In genomic region chr7:115824621-115825256, GRCm38 (mm10) we compare ENCODE assay signal across 9 mouse cellular contexts.
DNase-seq lines count a peak whose midpoint lies in the region; ATAC-seq and TF ChIP-seq lines count a peak whose summit lies in the region.
"Had no signal": no experiment of that assay in that cellular context is flagged by ENCODE, and none has a peak within 500 bp of the region (broad histone marks: within the 10 kb centered on the region; RNA-seq: fewer than 3 reads in every experiment).

No protein-coding gene starts in this region.

- DNase-seq in kidney, adult 11 months = no peak
- no peak for DNase-seq in embryonic facial prominence, embryonic 10.5 days (ENCODE audit: low spot score)
- peak; percentile 18 for DNase-seq in hindbrain, embryonic 10.5 days (ENCODE audit: low spot score)
- DNase-seq in yolk sac, embryonic 10.5 days (ENCODE audit: low spot score) = no peak
- no peak for DNase-seq in thymus, adult 2 months
- no peak for DNase-seq in gastrocnemius, postnatal 25 days

- H3K36me3 ChIP-seq in kidney, embryonic 15.5 days = no peaks in the 10 kb centered on the region
- H3K36me3 ChIP-seq in embryonic facial prominence, embryonic 10.5 days (replicated peaks) = no peaks in the 10 kb centered on the region
- no peaks in the 10 kb centered on the region for H3K36me3 ChIP-seq in hindbrain, embryonic 10.5 days
- no peaks in the 10 kb centered on the region for H3K36me3 ChIP-seq in midbrain, embryonic 13.5 days
- no peaks in the 10 kb centered on the region for H3K36me3 ChIP-seq in thymus, adult 2 months (ENCODE audit: control insufficient read depth, insufficient read depth, low read length)

- H3K27me3 ChIP-seq in kidney, embryonic 15.5 days = peaks cover 21% of the 10 kb centered on the region; the same call in 1 of the 2 replicates
- peaks cover 15% of the 10 kb centered on the region for H3K27me3 ChIP-seq in embryonic facial prominence, embryonic 10.5 days (replicated peaks; ENCODE audit: low read depth, poor library complexity, severe bottlenecking)
- H3K27me3 ChIP-seq in hindbrain, embryonic 10.5 days (ENCODE audit: insufficient read depth, poor library complexity, severe bottlenecking) = 0 out of 2 replicates have a peak, but pooled peaks cover 6% of the 10 kb centered on the region
- peaks cover 4% of the 10 kb centered on the region; the same call in 1 of the 2 replicates for H3K27me3 ChIP-seq in midbrain, embryonic 13.5 days
- no peaks in the 10 kb centered on the region for H3K27me3 ChIP-seq in thymus, adult 2 months (ENCODE audit: control insufficient read depth, insufficient read depth, low read length)
- H3K27me3 ChIP-seq: liver, embryonic 15.5 days had no signal

- no peak for ATAC-seq in kidney, embryonic 15.5 days (replicated peaks; ENCODE audit: low FRiP score)
- ATAC-seq in midbrain, embryonic 13.5 days = no peak

- TF ChIP-seq CTCF in thymus, adult 2 months (IDR thresholded peaks at IDR 0.05; ENCODE audit: borderline replicate concordance, control insufficient read depth, extremely low read depth, insufficient read depth, low read length, poor library complexity) = no peak

- 0 out of 2 replicates have a peak overlapping the region, but pooled peaks have one; percentile 32 for H3K27ac ChIP-seq in kidney, embryonic 15.5 days
- 0 out of 2 replicates have a peak overlapping the region, but pooled peaks have one; percentile 1 for H3K27ac ChIP-seq in embryonic facial prominence, embryonic 10.5 days (replicated peaks)
- H3K27ac ChIP-seq in hindbrain, embryonic 10.5 days = peak overlapping the region; percentile 25
- peak overlapping the region; percentile 35; the same call in 1 of the 2 replicates for H3K27ac ChIP-seq in midbrain, embryonic 13.5 days
- no peak overlapping the region for H3K27ac ChIP-seq in thymus, adult 2 months (ENCODE audit: control insufficient read depth, insufficient read depth, low read length)
- H3K27ac ChIP-seq: liver, embryonic 15.5 days had no signal

- H3K4me1 ChIP-seq in kidney, embryonic 15.5 days = peaks cover 19% of the 10 kb centered on the region
- peaks cover 46% of the 10 kb centered on the region for H3K4me1 ChIP-seq in embryonic facial prominence, embryonic 10.5 days
- H3K4me1 ChIP-seq in hindbrain, embryonic 10.5 days (replicated peaks) = peaks cover 45% of the 10 kb centered on the region
- H3K4me1 ChIP-seq in midbrain, embryonic 13.5 days (replicated peaks) = peaks cover 50% of the 10 kb centered on the region
- no peaks in the 10 kb centered on the region for H3K4me1 ChIP-seq in thymus, adult 2 months (replicated peaks; ENCODE audit: control insufficient read depth, insufficient read depth, low read length)

- 35% methylated on average over 8 of the region's 8 CpGs for WGBS in kidney, embryonic 15.5 days
- WGBS in embryonic facial prominence, embryonic 10.5 days = 47% methylated on average over 8 of the region's 8 CpGs
- WGBS in hindbrain, embryonic 10.5 days = 63% methylated on average over 8 of the region's 8 CpGs
- 51% methylated on average over 8 of the region's 8 CpGs for WGBS in midbrain, embryonic 13.5 days
- WGBS in thymus, adult 2 months = 80% methylated on average over 8 of the region's 8 CpGs

- H3K9ac ChIP-seq in kidney, embryonic 15.5 days = no peak overlapping the region
- H3K9ac ChIP-seq in midbrain, embryonic 13.5 days (replicated peaks) = no peak overlapping the region
- H3K9ac ChIP-seq: liver, embryonic 15.5 days had no signal

- no peak overlapping the region for H3K4me3 ChIP-seq in kidney, embryonic 15.5 days (replicated peaks)
- H3K4me3 ChIP-seq in embryonic facial prominence, embryonic 10.5 days = no peak overlapping the region
- H3K4me3 ChIP-seq in hindbrain, embryonic 10.5 days = no peak overlapping the region
- H3K4me3 ChIP-seq in midbrain, embryonic 13.5 days (replicated peaks) = no peak overlapping the region
- no peak overlapping the region for H3K4me3 ChIP-seq in thymus, adult 2 months (ENCODE audit: control insufficient read depth, insufficient read depth, low read length)
- H3K4me3 ChIP-seq: liver, embryonic 15.5 days had no signal

- no peak for TF ChIP-seq POLR2A in thymus, adult 2 months (IDR thresholded peaks at IDR 0.05; ENCODE audit: control insufficient read depth, extremely low read depth, insufficient read depth, low read length, poor library complexity)

- no peak overlapping the region; the same call in 1 of the 2 replicates for H3K4me2 ChIP-seq in kidney, embryonic 15.5 days
- 0 out of 2 replicates have a peak overlapping the region, but pooled peaks have one; percentile 9 for H3K4me2 ChIP-seq in midbrain, embryonic 13.5 days (replicated peaks)
- H3K4me2 ChIP-seq: liver, embryonic 15.5 days had no signal

- no peaks in the 10 kb centered on the region for H3K9me3 ChIP-seq in kidney, embryonic 15.5 days (replicated peaks)
- H3K9me3 ChIP-seq in embryonic facial prominence, embryonic 10.5 days = no peaks in the 10 kb centered on the region
- no peaks in the 10 kb centered on the region for H3K9me3 ChIP-seq in hindbrain, embryonic 10.5 days
- H3K9me3 ChIP-seq in midbrain, embryonic 13.5 days = no peaks in the 10 kb centered on the region
- H3K9me3 ChIP-seq: liver, embryonic 15.5 days had no signal
